Mouse (Mus musculus): ENCODE measurements around the gene Sh3d19.
"Not testable (repeated sequence)": the region's sequence is repeated elsewhere in the genome, so short reads cannot be mapped to it uniquely, and the experiment has no call there.

Gene Sh3d19

GRCm38 (mm10) chr3:86093213-86093845, 122.4 kb downstream of the Sh3d19 start:
- in situ Hi-C loops (cut with MboI, MseI), result no loop called here

- in situ Hi-C loops (cut with MboI, MseI), result no loop called here
These were observed 123.0 kb downstream of the Sh3d19 start for GRCm38 (mm10) chr3:86093907-86094306.

- in situ Hi-C loops (cut with MboI, MseI), result no loop called here
These were observed 131.0 kb downstream of the Sh3d19 start for GRCm38 (mm10) chr3:86101956-86102355.

- in situ Hi-C loops (cut with MboI, MseI), result no loop called here
These were observed 132.8 kb downstream of the Sh3d19 start for GRCm38 (mm10) chr3:86103449-86104291.

- in situ Hi-C loops (cut with MboI, MseI), result not testable (repeated sequence)
These were observed 133.5 kb downstream of the Sh3d19 start for GRCm38 (mm10) chr3:86104433-86104832.

GRCm38 (mm10) chr3:86104909-86105308, 134.0 kb downstream of the Sh3d19 start:
- in situ Hi-C loops (cut with MboI, MseI), result no loop called here

- in situ Hi-C loops (cut with MboI, MseI), result no loop called here
These were observed 135.2 kb downstream of the Sh3d19 start for GRCm38 (mm10) chr3:86106086-86106632.

- in situ Hi-C loops (cut with MboI, MseI), result no loop called here
These were observed 137.0 kb downstream of the Sh3d19 start for GRCm38 (mm10) chr3:86107637-86108539.

- in situ Hi-C loops (cut with MboI, MseI), result no loop called here
These were observed 137.7 kb downstream of the Sh3d19 start for GRCm38 (mm10) chr3:86108576-86108975.

- in situ Hi-C loops (cut with MboI, MseI), result no loop called here
These were observed 138.2 kb downstream of the Sh3d19 start for GRCm38 (mm10) chr3:86109099-86109498.

- in situ Hi-C loops (cut with MboI, MseI), result no loop called here
These were observed 139.2 kb downstream of the Sh3d19 start for GRCm38 (mm10) chr3:86110077-86110476.

- in situ Hi-C loops (cut with MboI, MseI), result no loop called here
These were observed 141.9 kb downstream of the Sh3d19 start for GRCm38 (mm10) chr3:86112766-86113165.

GRCm38 (mm10) chr3:86114659-86115338, 143.9 kb downstream of the Sh3d19 start:
- in situ Hi-C loops (cut with MboI, MseI), result no loop called here

- in situ Hi-C loops (cut with MboI, MseI), result no loop called here
These were observed 146.0 kb downstream of the Sh3d19 start for GRCm38 (mm10) chr3:86116951-86117350.

- in situ Hi-C loops (cut with MboI, MseI), result no loop called here
These were observed 148.5 kb downstream of the Sh3d19 start for GRCm38 (mm10) chr3:86119237-86119932.

- in situ Hi-C loops (cut with MboI, MseI), result no loop called here
These were observed 151.2 kb downstream of the Sh3d19 start for GRCm38 (mm10) chr3:86122156-86122555.

- in situ Hi-C loops (cut with MboI, MseI), result no loop called here
These were observed 152.4 kb downstream of the Sh3d19 start for GRCm38 (mm10) chr3:86123251-86123746.

- in situ Hi-C loops (cut with MboI, MseI), result no loop called here
These were observed 158.8 kb downstream of the Sh3d19 start for GRCm38 (mm10) chr3:86129757-86130156.

GRCm38 (mm10) chr3:86134939-86135638, 164.2 kb downstream of the Sh3d19 start:
- in situ Hi-C loops (cut with MboI, MseI), result no loop called here
